Mouse (Mus musculus) hindbrain, embryonic 16.5 days (tissue): ENCODE data around the gene Ccdc125. TPM values are rescaled to one million over a fixed set of nuclear protein-coding genes. Genes with fewer than 3 reads are reported as not detected.
"Not testable (repeated sequence)": the region's sequence is repeated elsewhere in the genome, so short reads cannot be mapped to it uniquely, and the experiment has no call there.

Source experiments
- ATAC-seq: fragments of 200-750 bp; cut with Nextera tagmentation; 2 replicates; pipeline ENCODE4 v1.8.0; 2017; ENCODE audit warnings: moderate TSS enrichment, moderate library complexity
- H3K27ac ChIP-seq: fragments of 300-500 bp; sonication (generic); 2 replicates; pipeline ENCODE4 v1.5.1; 2014; ENCODE audit warnings: low read depth, mild to moderate bottlenecking, control low read depth, low read length, moderate library complexity
- H3K27me3 ChIP-seq: fragments of 300-500 bp; sonication (generic); replicated peaks from 2 replicates; pipeline ENCODE4 v1.6.1; 2014; ENCODE audit warnings: low read length; ENCODE audit not compliant: control insufficient read depth, insufficient read depth
- H3K36me3 ChIP-seq: fragments of 300-500 bp; sonication (generic); 2 replicates; pipeline ENCODE4 v1.6.1; 2014; ENCODE audit warnings: mild to moderate bottlenecking, low read length, moderate library complexity, mixed read lengths; ENCODE audit not compliant: control insufficient read depth, insufficient read depth
- H3K4me1 ChIP-seq: fragments of 300-500 bp; sonication (generic); 2 replicates; pipeline ENCODE4 v1.6.1; 2014; ENCODE audit warnings: low read depth, low read length; ENCODE audit not compliant: control insufficient read depth, insufficient read depth
- H3K4me2 ChIP-seq: fragments of 300-500 bp; sonication (generic); 2 replicates; pipeline ENCODE4 v1.6.1; 2014; ENCODE audit warnings: mild to moderate bottlenecking, low read length, control low read depth, moderate library complexity
- H3K4me3 ChIP-seq: fragments of 300-500 bp; sonication (generic); 2 replicates; pipeline ENCODE4 v1.5.1; 2014; ENCODE audit warnings: mild to moderate bottlenecking, low read length, control low read depth, moderate library complexity
- H3K9ac ChIP-seq: fragments of 300-500 bp; sonication (generic); 2 replicates; pipeline ENCODE4 v1.6.1; 2014; ENCODE audit warnings: low read depth, mild to moderate bottlenecking, control low read depth, low read length, moderate library complexity
- H3K9me3 ChIP-seq: fragments of 300-500 bp; sonication (generic); 2 replicates; pipeline ENCODE4 v1.6.1; 2014; ENCODE audit warnings: mild to moderate bottlenecking, low read length, moderate library complexity; ENCODE audit not compliant: control insufficient read depth
- WGBS: fragments of 180-500 bp; shearing (Covaris S2); extraction: QIAGEN DNeasy Blood & Tissue Kit; methylation state at CpG from one replicate; pipeline ENCODE4 v1.1.7; 2014; 5-methylcytosine and 5-hydroxymethylcytosine counted together
- polyA plus RNA-seq: library from polyadenylated mRNA; unstranded; fragments of >200 nt; fragmentation: Nextera tagmentation; extraction: Ambion mirVana; gene quantifications from 2 replicates; pipeline ENCODE4 v1.2.1, GENCODE M21; 2015

Ccdc125 gene
- polyA plus RNA-seq, 1 experiment from 2014 or later, result 1.4 TPM

GRCm38 (mm10) chr13:100730861-100731176, 61.3 kb downstream of the Ccdc125 start, which contains the start of gene Cdk7:
Cdk7 (minus strand) TSS chr13:100730939.
- H3K4me3 ChIP-seq, result peak within 1 kb of the TSS; percentile 61
- ATAC-seq, result peak; percentile 99
- WGBS, result 0% methylated on average over 19 of the region's 19 CpGs
- H3K4me1 ChIP-seq, result peaks cover 11% of the 10 kb centered on the region
- no peaks in the 10 kb centered on the region for H3K9me3 ChIP-seq
- 0 out of 2 replicates have a peak, but pooled peaks cover 2% of the 10 kb centered on the region for H3K36me3 ChIP-seq
- peak within 1 kb of the TSS; percentile 74 for H3K4me2 ChIP-seq
- peak within 1 kb of the TSS; percentile 81 for H3K9ac ChIP-seq
- H3K27ac ChIP-seq, result peak within 1 kb of the TSS; percentile 85
- H3K27me3 ChIP-seq, result no peaks in the 10 kb centered on the region

GRCm38 (mm10) chr13:100731462-100732046, 62.0 kb downstream of the Ccdc125 start:
- not testable (repeated sequence) for H3K4me3 ChIP-seq, H3K9ac ChIP-seq, ATAC-seq, H3K36me3 ChIP-seq, H3K9me3 ChIP-seq, H3K27ac ChIP-seq, H3K27me3 ChIP-seq
- Histone ChIP-seq H3K4me1 (peaks cover 11% of the 10 kb centered on the region), H3K4me2 (peak overlapping the region; percentile 74)
- WGBS, result 92% methylated on average over 5 of the region's 6 CpGs

- Histone ChIP-seq H3K4me2 (no peak overlapping the region), H3K4me3 (no peak overlapping the region), H3K27ac (no peak overlapping the region), H3K9ac (no peak overlapping the region), H3K4me1 (peaks cover 11% of the 10 kb centered on the region), H3K36me3 (0 out of 2 replicates have a peak, but pooled peaks cover 4% of the 10 kb centered on the region), H3K27me3 (no peaks in the 10 kb centered on the region), H3K9me3 (no peaks in the 10 kb centered on the region)
- WGBS, result 92% methylated on average over 2 of the region's 2 CpGs
- no peak for ATAC-seq
Measured at GRCm38 (mm10) chr13:100732756-100733155, 63.2 kb downstream of the Ccdc125 start.

GRCm38 (mm10) chr13:100742831-100743230, 73.3 kb downstream of the Ccdc125 start:
- WGBS, result 95% methylated on average over 5 of the region's 5 CpGs

GRCm38 (mm10) chr13:100743346-100744035, 74.0 kb downstream of the Ccdc125 start:
- 59% methylated on average over 11 of the region's 11 CpGs for WGBS
- peaks cover 11% of the 10 kb centered on the region for H3K4me1 ChIP-seq
- peak; percentile 69 for ATAC-seq
- peak overlapping the region; percentile 97 for H3K27ac ChIP-seq
- H3K9ac ChIP-seq, result peak overlapping the region; percentile 93
- peak overlapping the region; percentile 90 for H3K4me3 ChIP-seq
- peak overlapping the region; percentile 67 for H3K4me2 ChIP-seq
- no peaks in the 10 kb centered on the region for H3K9me3 ChIP-seq
- H3K36me3 ChIP-seq, result no peaks in the 10 kb centered on the region
- no peaks in the 10 kb centered on the region for H3K27me3 ChIP-seq

More at GRCm38 (mm10) chr13:100742831-100743230, 73.3 kb downstream of the Ccdc125 start:
- Histone ChIP-seq H3K9me3 (no peaks in the 10 kb centered on the region), H3K36me3 (0 out of 2 replicates have a peak, but pooled peaks cover 2% of the 10 kb centered on the region), H3K27ac (no peak overlapping the region), H3K4me1 (peaks cover 11% of the 10 kb centered on the region), H3K4me3 (no peak overlapping the region), H3K27me3 (no peaks in the 10 kb centered on the region), H3K4me2 (no peak overlapping the region; the same call in 1 of the 2 replicates), H3K9ac (no peak overlapping the region)
- no peak for ATAC-seq

- Histone ChIP-seq H3K9ac (peak within 1 kb of the TSS; percentile 93), H3K27ac (peak within 1 kb of the TSS; percentile 97), H3K36me3 (no peaks in the 10 kb centered on the region), H3K27me3 (no peaks in the 10 kb centered on the region), H3K9me3 (no peaks in the 10 kb centered on the region), H3K4me1 (peaks cover 11% of the 10 kb centered on the region), H3K4me2 (peak within 1 kb of the TSS; percentile 67), H3K4me3 (peak within 1 kb of the TSS; percentile 90)
- under 1% methylated on average over 52 of the region's 52 CpGs for WGBS
- ATAC-seq, result peak; percentile 98
Measured at GRCm38 (mm10) chr13:100744036-100744744, 74.7 kb downstream of the Ccdc125 start, which contains the start of gene Mrps36. Mrps36 (minus strand) TSS chr13:100744659.

GRCm38 (mm10) chr13:100746090-100746489, 76.6 kb downstream of the Ccdc125 start:
- H3K9ac ChIP-seq, result no peak overlapping the region
- ATAC-seq, result no peak
- no peaks in the 10 kb centered on the region for H3K9me3 ChIP-seq
- H3K4me1 ChIP-seq, result peaks cover 11% of the 10 kb centered on the region
- no peaks in the 10 kb centered on the region for H3K27me3 ChIP-seq
- WGBS, result 84% methylated on average over 3 of the region's 3 CpGs
- no peak overlapping the region for H3K4me2 ChIP-seq
- no peaks in the 10 kb centered on the region for H3K36me3 ChIP-seq
- no peak overlapping the region for H3K4me3 ChIP-seq
- H3K27ac ChIP-seq, result no peak overlapping the region
